Mouse (Mus musculus) liver, postnatal 0 days (tissue): ENCODE data around the gene Gm7075.

Source experiments
- CTCF ChIP-seq: sonication (generic); IDR thresholded peaks from 2 replicates; pipeline ENCODE4 v1.5.1; 2016; ENCODE audit warnings: antibody characterized with exemption, low read depth
- EP300 ChIP-seq: IDR thresholded peaks from 2 replicates; pipeline ENCODE4 v1.6.1; 2016; ENCODE audit warnings: antibody characterized with exemption, low read depth, mild to moderate bottlenecking

DNA sequence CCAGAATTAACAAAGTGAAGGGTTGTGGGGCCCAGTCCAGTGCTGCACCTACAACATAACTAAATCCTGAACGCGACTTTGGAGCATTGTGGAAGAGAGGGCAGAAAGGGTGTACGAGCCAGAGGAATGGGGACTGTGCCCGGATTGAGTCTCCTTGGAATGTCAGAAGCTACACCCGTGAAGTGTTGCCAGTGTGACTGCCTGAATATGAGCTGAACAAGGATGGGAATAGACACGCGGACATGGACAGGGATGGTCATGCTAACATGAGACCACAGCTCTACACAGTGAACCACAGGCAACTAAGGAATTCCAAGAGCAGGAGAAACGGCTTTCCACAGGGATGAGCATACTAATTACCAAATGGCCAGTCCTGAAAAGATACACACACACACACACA is 10.5 kb upstream of the Gm7075 start:
- TF ChIP-seq CTCF = no peak
- TF ChIP-seq EP300 = no peak
